Mouse (Mus musculus) forebrain, postnatal 0 days (tissue): ENCODE measurements around the gene Map3k5. TPM values are rescaled to one million over a fixed set of nuclear protein-coding genes. Genes with fewer than 3 reads are reported as not detected.

Experiments
- ATAC-seq: fragments of 200-750 bp; cut with Nextera tagmentation; 2 replicates; pipeline ENCODE4 v1.8.0; 2017; ENCODE audit warnings: mild to moderate bottlenecking, moderate library complexity
- DNase-seq: peaks from one replicate; pipeline ENCODE4 v3.0.0-alpha.2; 2015
- H3K27ac ChIP-seq: fragments of 300-500 bp; sonication (generic); 2 replicates; pipeline ENCODE4 v1.5.1; 2014; ENCODE audit warnings: low read depth, mild to moderate bottlenecking, antibody characterized with exemption, low read length, moderate library complexity, mixed read lengths
- H3K27me3 ChIP-seq: fragments of 300-500 bp; sonication (generic); 2 replicates; pipeline ENCODE4 v1.6.1; 2014; ENCODE audit warnings: mild to moderate bottlenecking, low read length, mixed read lengths; ENCODE audit not compliant: insufficient read depth
- H3K36me3 ChIP-seq: fragments of 300-500 bp; sonication (generic); 2 replicates; pipeline ENCODE4 v1.6.1; 2014; ENCODE audit warnings: mild to moderate bottlenecking, moderate library complexity; ENCODE audit not compliant: insufficient read depth
- H3K4me1 ChIP-seq: fragments of 300-500 bp; sonication (generic); 2 replicates; pipeline ENCODE4 v1.6.1; 2014; ENCODE audit warnings: antibody characterized with exemption; ENCODE audit not compliant: insufficient read depth
- H3K4me2 ChIP-seq: fragments of 300-500 bp; sonication (generic); 2 replicates; pipeline ENCODE4 v1.6.1; 2014; ENCODE audit warnings: low read depth, mild to moderate bottlenecking, moderate library complexity
- H3K4me3 ChIP-seq: fragments of 300-500 bp; sonication (generic); 2 replicates; pipeline ENCODE4 v1.5.1; 2014; ENCODE audit warnings: low read depth, low read length, mixed read lengths
- H3K9ac ChIP-seq: fragments of 300-500 bp; sonication (generic); 2 replicates; pipeline ENCODE4 v1.6.1; 2014; ENCODE audit warnings: mild to moderate bottlenecking
- H3K9me3 ChIP-seq: fragments of 300-500 bp; sonication (generic); 2 replicates; pipeline ENCODE4 v1.6.1; 2016; ENCODE audit warnings: low read length
- CTCF ChIP-seq: sonication (generic); IDR thresholded peaks from 2 replicates; pipeline ENCODE4 v1.5.1; 2016; ENCODE audit warnings: antibody characterized with exemption, control low read depth, low read depth
- WGBS: fragments of 180-500 bp; shearing (Covaris S2); extraction: QIAGEN DNeasy Blood & Tissue Kit; methylation state at CpG from one replicate; pipeline ENCODE4 v1.1.7; 2014; 5-methylcytosine and 5-hydroxymethylcytosine counted together
- polyA plus RNA-seq: library from polyadenylated mRNA; unstranded; fragments of >200 nt; fragmentation: Nextera tagmentation; extraction: Ambion mirVana; gene quantifications from 2 replicates; pipeline ENCODE4 v1.2.1, GENCODE M21; 2015
- total RNA-seq: library from RNA; depleted of rRNA; stranded (reverse); fragments of >200 nt; gene quantifications from 2 replicates; pipeline ENCODE4 v1.2.3, GENCODE M21; 2014

Gene Map3k5
- total and polyA plus RNA-seq, 2 experiments from 2014 or later, result 1.3 to 5.8 TPM

DNA sequence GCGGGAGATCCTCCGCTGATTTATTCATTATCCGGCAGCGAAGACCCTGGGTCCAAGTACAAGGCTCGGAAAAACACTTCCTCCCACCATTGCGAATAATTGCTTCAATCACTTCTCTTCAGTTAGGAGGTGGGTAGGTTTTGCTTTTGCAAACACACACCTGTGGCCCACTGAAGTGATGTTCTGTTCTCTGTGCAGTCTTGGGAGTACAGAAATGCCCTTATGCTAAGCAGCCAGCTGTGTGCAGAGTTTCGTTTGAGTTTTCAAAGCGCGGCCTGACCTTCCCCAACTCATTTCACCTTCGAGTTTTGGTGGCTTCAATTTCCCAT is 987 bp downstream of the Map3k5 start:
- no peaks in the 10 kb centered on the region for H3K36me3 ChIP-seq
- H3K27me3 ChIP-seq, result peaks cover 2% of the 10 kb centered on the region
- no peak overlapping the region for H3K27ac ChIP-seq
- H3K9ac ChIP-seq, result peak overlapping the region; percentile 64; the same call in 1 of the 2 replicates
- H3K9me3 ChIP-seq, result no peaks in the 10 kb centered on the region
- peak overlapping the region; percentile 91 for H3K4me2 ChIP-seq
- no peak for DNase-seq
- TF ChIP-seq CTCF, result no peak
- H3K4me1 ChIP-seq, result no peaks in the 10 kb centered on the region
- no peak for ATAC-seq
- peak overlapping the region; percentile 77 for H3K4me3 ChIP-seq
- 5% methylated on average over 10 of the region's 10 CpGs for WGBS

DNA sequence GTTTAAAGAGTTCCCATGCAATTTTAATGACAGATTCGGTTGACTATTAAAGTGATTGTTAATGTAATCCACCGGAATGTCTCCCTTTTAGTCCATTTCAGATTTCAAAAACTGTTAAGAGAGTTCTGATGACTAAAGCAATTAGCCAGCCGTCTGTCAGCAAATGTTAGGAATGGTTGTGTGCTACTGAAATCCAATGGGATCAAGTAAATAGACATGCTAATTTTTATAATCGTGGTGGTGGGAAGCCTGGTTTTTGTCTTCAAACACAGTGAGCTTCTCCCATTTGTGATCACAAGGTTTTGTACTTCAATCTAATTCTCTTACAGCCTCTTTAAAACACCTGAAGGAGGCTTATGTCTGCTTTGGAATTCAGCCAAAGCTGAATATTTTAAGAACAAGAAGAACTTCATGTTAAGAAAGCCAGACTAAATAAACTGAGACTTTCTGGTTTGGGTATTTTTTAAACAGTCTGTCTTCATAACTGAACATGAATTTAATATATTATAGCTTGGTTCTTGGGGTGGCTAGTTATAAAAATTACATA is 1.6 kb downstream of the Map3k5 start:
- ATAC-seq (no peak), DNase-seq (peak; percentile 10)
- no peak overlapping the region for H3K9ac ChIP-seq
- no peak for TF ChIP-seq CTCF
- WGBS, result 37% methylated on average over 4 of the region's 4 CpGs
- H3K27ac ChIP-seq, result no peak overlapping the region
- H3K4me2 ChIP-seq, result no peak overlapping the region
- H3K9me3 ChIP-seq, result no peaks in the 10 kb centered on the region
- no peaks in the 10 kb centered on the region for H3K36me3 ChIP-seq
- peaks cover 2% of the 10 kb centered on the region for H3K27me3 ChIP-seq
- H3K4me1 ChIP-seq, result no peaks in the 10 kb centered on the region
- no peak overlapping the region for H3K4me3 ChIP-seq

DNA sequence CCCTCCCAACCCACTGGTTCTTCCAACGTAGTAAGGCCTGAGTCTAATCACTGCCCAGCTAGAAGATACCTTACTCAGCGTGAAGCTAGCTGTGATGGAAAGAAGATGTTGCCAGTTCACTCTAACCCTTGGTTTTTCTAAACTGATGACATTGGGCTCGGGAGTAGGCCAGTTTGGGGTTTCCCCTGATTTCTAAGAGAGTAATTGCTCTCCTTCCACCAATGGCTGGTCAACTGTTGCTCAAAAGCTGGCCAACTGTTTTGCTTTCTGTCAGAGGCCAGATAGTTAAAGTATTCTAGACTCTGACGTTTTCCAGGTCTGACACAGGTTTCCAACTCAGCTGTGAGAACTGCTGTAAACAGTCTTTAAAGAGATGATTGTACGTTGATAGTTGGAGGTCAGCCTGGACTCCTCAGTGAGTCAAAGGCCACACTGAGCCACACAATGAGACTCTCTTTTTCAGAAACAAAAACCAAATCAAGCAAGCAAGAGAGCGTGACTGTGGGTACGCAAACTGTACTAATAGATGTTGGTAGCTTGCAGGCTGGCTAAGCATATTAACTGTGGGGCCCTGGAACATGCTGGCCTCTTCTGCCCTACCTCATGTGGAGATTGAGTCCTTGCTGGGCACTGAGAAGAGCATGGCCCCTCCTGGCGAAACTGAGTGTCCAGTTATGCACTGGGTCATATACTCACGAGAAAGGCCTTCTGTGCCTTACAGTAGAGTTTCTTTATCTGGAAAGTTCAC is 2.9 kb downstream of the Map3k5 start:
- Histone ChIP-seq H3K9me3 (no peaks in the 10 kb centered on the region), H3K27ac (no peak overlapping the region), H3K4me1 (no peaks in the 10 kb centered on the region), H3K36me3 (no peaks in the 10 kb centered on the region), H3K9ac (no peak overlapping the region), H3K4me2 (no peak overlapping the region), H3K4me3 (no peak overlapping the region), H3K27me3 (no peaks in the 10 kb centered on the region; the same call in none of the 2 replicates)
- no peak for TF ChIP-seq CTCF
- DNase-seq (no peak), ATAC-seq (no peak)
- 74% methylated on average over 9 of the region's 9 CpGs for WGBS

DNA sequence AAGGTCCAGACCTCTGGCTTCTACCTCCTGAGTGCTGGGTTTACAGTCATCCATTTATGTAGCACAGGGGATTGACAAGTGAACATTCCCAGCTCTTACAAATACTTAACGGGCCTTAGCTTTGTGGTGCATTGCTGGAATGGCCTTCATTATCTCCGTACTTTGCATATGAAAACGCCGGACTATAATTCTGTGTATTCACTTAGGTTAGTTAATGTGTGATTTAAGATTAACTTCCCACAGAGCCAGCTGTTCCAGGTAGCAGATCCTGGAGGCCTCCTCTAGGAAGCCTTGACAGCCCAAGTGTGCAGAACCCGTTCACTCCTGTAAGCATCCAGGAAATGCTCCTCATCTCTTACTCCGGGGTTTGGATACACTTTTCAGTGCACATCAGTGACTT is 4.5 kb downstream of the Map3k5 start:
- no peak for ATAC-seq
- Histone ChIP-seq H3K27me3 (no peaks in the 10 kb centered on the region; the same call in none of the 2 replicates), H3K4me1 (no peaks in the 10 kb centered on the region), H3K4me2 (no peak overlapping the region), H3K27ac (no peak overlapping the region), H3K9ac (no peak overlapping the region), H3K36me3 (no peaks in the 10 kb centered on the region), H3K4me3 (no peak overlapping the region), H3K9me3 (no peaks in the 10 kb centered on the region)
- no peak for DNase-seq
- no peak for TF ChIP-seq CTCF
- WGBS, result 50% methylated on average over 6 of the region's 6 CpGs

DNA sequence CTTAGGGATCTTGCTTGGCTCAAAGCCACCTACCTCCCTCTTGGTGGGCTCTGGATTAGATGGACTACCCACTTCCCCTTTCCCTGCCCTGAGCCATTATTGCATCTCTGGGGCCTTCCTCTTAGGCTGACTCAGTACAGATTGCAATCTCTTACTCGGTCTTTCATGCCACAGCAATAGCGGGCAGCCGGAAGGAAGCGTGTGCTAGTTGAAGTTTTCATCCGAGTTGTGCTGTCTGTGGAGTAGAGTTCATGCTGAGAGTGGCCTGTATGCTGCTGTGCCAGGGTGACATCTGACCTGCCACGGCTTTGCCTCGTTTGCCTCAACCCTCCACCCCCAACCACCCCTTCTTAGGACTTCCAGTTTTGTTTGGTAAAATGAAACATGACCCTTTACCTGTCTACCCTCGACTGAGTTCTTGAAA is 5.0 kb downstream of the Map3k5 start:
- no peak for ATAC-seq
- no peak for DNase-seq
- Histone ChIP-seq H3K27me3 (no peaks in the 10 kb centered on the region; the same call in none of the 2 replicates), H3K27ac (no peak overlapping the region), H3K36me3 (no peaks in the 10 kb centered on the region), H3K4me2 (no peak overlapping the region), H3K4me3 (no peak overlapping the region), H3K9ac (no peak overlapping the region), H3K4me1 (no peaks in the 10 kb centered on the region), H3K9me3 (no peaks in the 10 kb centered on the region)
- TF ChIP-seq CTCF, result no peak
- WGBS, result 52% methylated on average over 8 of the region's 8 CpGs

DNA sequence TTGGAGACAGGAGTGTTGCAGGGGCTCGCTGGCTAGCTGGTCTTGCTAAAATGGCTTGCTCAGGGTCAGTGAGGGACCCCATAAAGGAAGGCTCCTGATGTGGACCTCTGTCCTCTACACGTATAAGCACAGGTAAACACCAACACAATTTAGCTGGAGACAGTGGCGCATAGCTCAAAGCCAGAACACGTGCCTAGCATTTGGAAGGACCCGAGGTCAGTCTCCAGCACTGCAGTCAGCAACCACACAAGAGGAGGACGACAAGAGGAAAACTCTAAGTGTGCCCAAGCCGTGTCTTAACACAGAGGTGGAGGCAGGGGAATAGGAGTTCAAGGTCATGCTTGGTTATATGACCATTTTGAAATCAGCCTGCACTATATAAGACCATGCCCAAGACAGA is 5.9 kb downstream of the Map3k5 start:
- TF ChIP-seq CTCF, result no peak
- Histone ChIP-seq H3K4me3 (no peak overlapping the region), H3K9ac (no peak overlapping the region), H3K4me1 (no peaks in the 10 kb centered on the region), H3K27ac (no peak overlapping the region), H3K36me3 (no peaks in the 10 kb centered on the region), H3K27me3 (no peaks in the 10 kb centered on the region; the same call in none of the 2 replicates), H3K9me3 (no peaks in the 10 kb centered on the region), H3K4me2 (no peak overlapping the region)
- 92% methylated on average over 7 of the region's 7 CpGs for WGBS
- ATAC-seq, result no peak
- no peak for DNase-seq

DNA sequence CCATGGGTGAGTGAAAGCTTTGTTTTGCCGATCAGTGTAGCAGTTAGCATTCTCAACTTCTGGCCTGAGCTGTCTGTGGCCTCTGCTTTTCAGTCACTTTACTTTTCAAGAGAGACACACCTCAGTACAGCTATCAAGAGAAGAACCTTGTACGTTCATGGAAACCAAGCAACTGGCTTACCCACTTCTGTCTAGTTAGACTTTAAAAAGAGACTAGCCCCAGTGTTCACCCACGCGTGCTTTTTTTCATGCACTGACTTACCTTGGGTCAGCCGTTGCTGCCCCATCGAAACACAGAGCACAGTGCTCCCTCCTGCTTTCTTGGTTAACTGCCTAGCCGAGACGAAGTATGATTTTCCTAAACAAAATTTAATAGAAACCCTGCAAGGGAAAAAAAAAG is 6.4 kb downstream of the Map3k5 start:
- DNase-seq (no peak), ATAC-seq (no peak)
- no peaks in the 10 kb centered on the region for H3K9me3 ChIP-seq
- H3K36me3 ChIP-seq, result no peaks in the 10 kb centered on the region
- H3K9ac ChIP-seq, result no peak overlapping the region
- H3K4me1 ChIP-seq, result no peaks in the 10 kb centered on the region
- no peak for TF ChIP-seq CTCF
- no peak overlapping the region for H3K27ac ChIP-seq
- no peak overlapping the region for H3K4me2 ChIP-seq
- H3K27me3 ChIP-seq, result no peaks in the 10 kb centered on the region; the same call in none of the 2 replicates
- H3K4me3 ChIP-seq, result no peak overlapping the region
- 90% methylated on average over 8 of the region's 8 CpGs for WGBS
